Mouse (Mus musculus) activated CD4-positive, CD25-positive, alpha-beta regulatory T cell (primary cell): ENCODE data around the gene Mex3b. TPM values are rescaled to one million over a fixed set of nuclear protein-coding genes. Genes with fewer than 3 reads are reported as not detected.

ENCODE experiments used
- polyA plus RNA-seq, 2 experiments: library from polyadenylated mRNA; unstranded; fragments of 100-300 nt; shearing (Covaris generic); gene quantifications; one replicate each; pipeline ENCODE4 v1.2.1; 2017

The Mex3b gene
- polyA plus RNA-seq, result 1 to 10 TPM; 2.8 to 3.2 TPM

GRCm38 (mm10) chr7:82867271-82868121 lies at the start of gene Mex3b:
Mex3b (plus strand) TSS chr7:82867333.

Other genes with a start within 250 kb of the Mex3b start
- gene Saxo2, start 218.8 kb upstream of the Mex3b start, polyA plus RNA-seq, result under 1 TPM in 1 of 2 experiments, not detected in 1; 0.15 TPM
- gene Efl1, start 218.7 kb upstream of the Mex3b start, polyA plus RNA-seq, result 10 to 100 TPM; 33.8 to 40.2 TPM